Mouse (Mus musculus) liver, embryonic 18 days (tissue): ENCODE measurements around the gene Olfr305. TPM values are rescaled to one million over a fixed set of nuclear protein-coding genes. Genes with fewer than 3 reads are reported as not detected.

Experiments
- polyA plus RNA-seq: library from polyadenylated mRNA; depleted of rRNA; stranded (reverse); fragments of >200 nt; gene quantifications from 2 replicates; pipeline ENCODE4 v1.2.3, GENCODE M21; 2012; rRNA removed

The Olfr305 gene
- polyA plus RNA-seq, result not detected in 2 replicates

GRCm38 (mm10) chr7:86366828-86367227 lies at the start of gene Olfr305:
TSS of gene Olfr305 (minus strand) at chr7:86366928.

GRCm38 (mm10) chr7:86403546-86403945 lies 36.8 kb upstream of the Olfr305 start, which contains the start of gene Olfr301:
TSS of gene Olfr301 (plus strand) at chr7:86403846.

DNA sequence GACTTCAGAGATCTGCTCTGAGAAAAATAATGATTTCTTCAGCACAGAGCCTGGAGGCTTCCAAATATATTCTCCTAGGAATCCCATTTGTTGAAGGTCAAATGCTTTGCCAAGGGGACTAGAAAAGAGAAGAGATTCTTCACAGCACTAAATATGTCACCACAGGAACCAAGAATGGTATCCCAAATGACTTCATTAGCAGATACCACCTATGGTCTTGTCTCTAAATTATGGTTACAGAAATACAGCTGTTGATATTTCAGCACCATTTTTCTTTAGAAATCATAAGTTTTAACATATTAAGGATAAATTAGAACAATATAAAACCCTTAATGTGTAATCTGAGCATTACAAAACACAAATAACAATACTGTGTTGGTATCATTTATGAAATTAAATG lies 31.0 kb upstream of the Olfr305 start, which contains the start of gene Olfr303:
Olfr303 (minus strand) TSS at position 101 of the 400 bp plus-strand sequence.

GRCm38 (mm10) chr7:86386558-86386957 lies 19.8 kb upstream of the Olfr305 start, which contains the start of gene Olfr304:
TSS of gene Olfr304 (minus strand) at chr7:86386658.

DNA sequence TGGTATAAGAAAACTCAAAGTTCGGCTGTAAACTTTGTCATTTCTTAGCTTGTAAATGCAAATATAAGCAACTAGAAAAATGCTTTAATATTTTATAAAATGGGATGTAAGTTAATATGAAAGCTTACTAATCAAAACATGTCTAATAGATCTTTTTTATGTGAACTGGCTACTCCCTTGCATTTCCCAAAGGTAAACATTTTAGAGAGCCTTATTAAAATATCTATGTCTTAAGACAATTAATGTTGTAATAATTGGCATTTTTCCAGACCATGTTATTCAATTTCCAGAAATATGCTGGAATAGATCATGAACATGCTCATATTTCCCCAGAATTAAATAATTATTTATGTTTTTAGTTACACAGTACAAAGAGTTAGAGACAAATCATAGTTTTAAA lies 29.2 kb downstream of the Olfr305 start, which contains the start of gene Olfr307:
Olfr307 (minus strand) TSS at position 101 of the 400 bp plus-strand sequence.

DNA sequence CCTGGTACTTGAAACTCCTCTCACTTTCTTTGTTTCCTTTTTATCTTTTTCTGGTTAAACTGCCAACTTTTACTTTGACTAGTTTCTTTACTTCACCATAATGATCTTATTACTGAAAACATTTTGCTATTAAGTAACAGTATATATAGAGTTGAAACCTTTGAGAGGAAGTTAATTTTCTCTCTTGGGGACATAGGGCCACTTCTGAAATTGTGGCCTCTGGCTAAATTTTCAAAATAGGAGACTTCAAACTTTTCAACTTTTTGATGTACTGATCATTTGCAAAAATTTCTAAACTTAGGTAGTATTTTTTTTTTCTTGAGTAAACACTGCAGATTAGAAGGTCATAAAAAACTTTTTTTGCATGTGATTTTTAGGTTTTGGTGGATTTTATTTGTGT lies 41.2 kb downstream of the Olfr305 start, which contains the start of gene Olfr308:
Olfr308 (minus strand) TSS at position 101 of the 400 bp plus-strand sequence.

GRCm38 (mm10) chr7:86313608-86314007 lies 53.1 kb downstream of the Olfr305 start, which contains the start of gene Olfr309:
TSS of gene Olfr309 (minus strand) at chr7:86313708.

Other genes starting within 250 kb of the Olfr305 start
- not detected in 2 replicates for gene Vmn2r75, start 195.2 kb downstream of the Olfr305 start, polyA plus RNA-seq
- not detected in 2 replicates for gene Vmn2r76, start 120.6 kb downstream of the Olfr305 start, polyA plus RNA-seq
- not detected in 2 replicates for gene Olfr310, start 89.8 kb downstream of the Olfr305 start, polyA plus RNA-seq
- not detected in 2 replicates for gene Olfr309, start 53.2 kb downstream of the Olfr305 start, polyA plus RNA-seq
- gene Olfr308, start 41.3 kb downstream of the Olfr305 start, polyA plus RNA-seq, result not detected in 2 replicates
- not detected in 2 replicates for gene Olfr307, start 29.3 kb downstream of the Olfr305 start, polyA plus RNA-seq
- gene Olfr304, start 19.7 kb upstream of the Olfr305 start, polyA plus RNA-seq, result not detected in 2 replicates
- not detected in 2 replicates for gene Olfr303, start 30.9 kb upstream of the Olfr305 start, polyA plus RNA-seq
- gene Olfr301, start 36.9 kb upstream of the Olfr305 start, polyA plus RNA-seq, result not detected in 2 replicates
- not detected in 2 replicates for gene Olfr299, start 93.0 kb upstream of the Olfr305 start, polyA plus RNA-seq
- not detected in 2 replicates for gene Olfr298, start 125.6 kb upstream of the Olfr305 start, polyA plus RNA-seq
- not detected in 2 replicates for gene Olfr297, start 153.0 kb upstream of the Olfr305 start, polyA plus RNA-seq
- gene Olfr295, start 216.9 kb upstream of the Olfr305 start, polyA plus RNA-seq, result not detected in 2 replicates
- gene Olfr294, start 249.7 kb upstream of the Olfr305 start, polyA plus RNA-seq, result not detected in 2 replicates